Mouse (Mus musculus): ENCODE measurements around the gene Tenm2. TPM values are rescaled to one million over a fixed set of nuclear protein-coding genes. Genes with fewer than 3 reads are reported as not detected.
A peak's percentile ranks its signal among the peaks of the same experiment; 100 is the strongest.

Gene Tenm2
- polyA plus RNA-seq, 1 experiment from 2014 or later, result 1.8 TPM

- 82% methylated on average over 10 of the region's 10 CpGs for WGBS
- Histone ChIP-seq H3K4me3 (no peak overlapping the region), H3K27ac (no peak overlapping the region), H3K27me3 (ENCODE audit: poor library complexity, severe bottlenecking) (peaks cover 37% of the 10 kb centered on the region), H3K36me3 (replicated peaks) (no peaks in the 10 kb centered on the region), H3K9me3 (no peaks in the 10 kb centered on the region), H3K4me1 (peaks cover 29% of the 10 kb centered on the region)
- no peak for DNase-seq (ENCODE audit: extremely low spot score, low spot score)
These were observed 1195.1 kb downstream of the Tenm2 start for GRCm38 (mm10) chr11:36040508-36041233.

- H3K9me3 ChIP-seq, result no peaks in the 10 kb centered on the region
- WGBS, result 87% methylated on average over 10 of the region's 10 CpGs
- H3K4me1 ChIP-seq, result peaks cover 29% of the 10 kb centered on the region
- no peak overlapping the region for H3K27ac ChIP-seq
- DNase-seq (ENCODE audit: extremely low spot score, low spot score), result no peak
- no peaks in the 10 kb centered on the region for H3K36me3 ChIP-seq (replicated peaks)
- no peak overlapping the region for H3K4me3 ChIP-seq
- H3K27me3 ChIP-seq (ENCODE audit: poor library complexity, severe bottlenecking), result peaks cover 34% of the 10 kb centered on the region
These were observed 1195.9 kb downstream of the Tenm2 start for GRCm38 (mm10) chr11:36039825-36040224.

GRCm38 (mm10) chr11:36038386-36038785, 1197.4 kb downstream of the Tenm2 start:
- DNase-seq (ENCODE audit: extremely low spot score, low spot score), result no peak
- WGBS, result 65% methylated on average over 3 of the region's 3 CpGs
- Histone ChIP-seq H3K9me3 (no peaks in the 10 kb centered on the region), H3K4me3 (no peak overlapping the region), H3K27me3 (ENCODE audit: poor library complexity, severe bottlenecking) (0 out of 2 replicates have a peak, but pooled peaks cover 19% of the 10 kb centered on the region), H3K27ac (no peak overlapping the region), H3K4me1 (peaks cover 29% of the 10 kb centered on the region), H3K36me3 (replicated peaks) (no peaks in the 10 kb centered on the region)

GRCm38 (mm10) chr11:36037311-36037710, 1198.5 kb downstream of the Tenm2 start:
- 0 out of 2 replicates have a peak, but pooled peaks cover 18% of the 10 kb centered on the region for H3K27me3 ChIP-seq (ENCODE audit: poor library complexity, severe bottlenecking)
- 75% methylated on average over 4 of the region's 4 CpGs for WGBS
- H3K4me1 ChIP-seq, result peaks cover 32% of the 10 kb centered on the region
- no peak overlapping the region for H3K4me3 ChIP-seq
- H3K27ac ChIP-seq, result no peak overlapping the region
- DNase-seq (ENCODE audit: extremely low spot score, low spot score), result no peak
- no peaks in the 10 kb centered on the region for H3K36me3 ChIP-seq (replicated peaks)
- H3K9me3 ChIP-seq, result no peaks in the 10 kb centered on the region

GRCm38 (mm10) chr11:36036061-36036695, 1199.6 kb downstream of the Tenm2 start:
- H3K36me3 ChIP-seq (replicated peaks), result no peaks in the 10 kb centered on the region
- DNase-seq (ENCODE audit: extremely low spot score, low spot score), result no peak
- WGBS, result 64% methylated on average over 7 of the region's 7 CpGs

GRCm38 (mm10) chr11:36031751-36032150, 1204.0 kb downstream of the Tenm2 start:
- Histone ChIP-seq H3K4me3 (no peak overlapping the region), H3K9me3 (no peaks in the 10 kb centered on the region), H3K27me3 (ENCODE audit: poor library complexity, severe bottlenecking) (0 out of 2 replicates have a peak, but pooled peaks cover 4% of the 10 kb centered on the region), H3K27ac (no peak overlapping the region), H3K36me3 (replicated peaks) (no peaks in the 10 kb centered on the region), H3K4me1 (peaks cover 25% of the 10 kb centered on the region)
- WGBS, result 41% methylated on average over 9 of the region's 9 CpGs
- DNase-seq (ENCODE audit: extremely low spot score, low spot score), result no peak

More at GRCm38 (mm10) chr11:36036061-36036695, 1199.6 kb downstream of the Tenm2 start:
- Histone ChIP-seq H3K27ac (no peak overlapping the region), H3K9me3 (no peaks in the 10 kb centered on the region), H3K27me3 (ENCODE audit: poor library complexity, severe bottlenecking) (0 out of 2 replicates have a peak, but pooled peaks cover 18% of the 10 kb centered on the region), H3K4me1 (peaks cover 43% of the 10 kb centered on the region), H3K4me3 (no peak overlapping the region)

- Histone ChIP-seq H3K4me3 (no peak overlapping the region), H3K27ac (no peak overlapping the region), H3K9me3 (peaks cover 8% of the 10 kb centered on the region; the same call in 1 of the 2 replicates), H3K36me3 (replicated peaks) (peaks cover 14% of the 10 kb centered on the region; the same call in 1 of the 2 replicates), H3K27me3 (ENCODE audit: poor library complexity, severe bottlenecking) (no peaks in the 10 kb centered on the region), H3K4me1 (no peaks in the 10 kb centered on the region)
- DNase-seq (ENCODE audit: extremely low spot score, low spot score), result no peak
- WGBS, result 74% methylated on average over 3 of the region's 3 CpGs
These were observed 1215.8 kb downstream of the Tenm2 start for GRCm38 (mm10) chr11:36020009-36020408.

- Histone ChIP-seq H3K4me3 (no peak overlapping the region), H3K36me3 (replicated peaks) (no peaks in the 10 kb centered on the region), H3K4me1 (0 out of 2 replicates have a peak, but pooled peaks cover 6% of the 10 kb centered on the region), H3K27me3 (ENCODE audit: poor library complexity, severe bottlenecking) (no peaks in the 10 kb centered on the region), H3K27ac (no peak overlapping the region), H3K9me3 (no peaks in the 10 kb centered on the region)
- DNase-seq (ENCODE audit: extremely low spot score, low spot score), result no peak
- 92% methylated on average over 4 of the region's 4 CpGs for WGBS
These were observed 1222.6 kb downstream of the Tenm2 start for GRCm38 (mm10) chr11:36013179-36013578.

GRCm38 (mm10) chr11:36009281-36010208, 1226.2 kb downstream of the Tenm2 start:
- Histone ChIP-seq H3K27ac (no peak overlapping the region), H3K27me3 (ENCODE audit: poor library complexity, severe bottlenecking) (peaks cover 5% of the 10 kb centered on the region; the same call in 1 of the 2 replicates), H3K36me3 (replicated peaks) (no peaks in the 10 kb centered on the region), H3K9me3 (no peaks in the 10 kb centered on the region), H3K4me3 (no peak overlapping the region), H3K4me1 (0 out of 2 replicates have a peak, but pooled peaks cover 6% of the 10 kb centered on the region)
- no peak for DNase-seq (ENCODE audit: extremely low spot score, low spot score)
- WGBS, result 78% methylated on average over 11 of the region's 11 CpGs

GRCm38 (mm10) chr11:36002900-36003299, 1232.9 kb downstream of the Tenm2 start:
- 52% methylated on average over 4 of the region's 4 CpGs for WGBS
- Histone ChIP-seq H3K4me1 (peaks cover 30% of the 10 kb centered on the region), H3K4me3 (no peak overlapping the region), H3K27me3 (ENCODE audit: poor library complexity, severe bottlenecking) (peaks cover 29% of the 10 kb centered on the region), H3K36me3 (replicated peaks) (no peaks in the 10 kb centered on the region), H3K27ac (no peak overlapping the region), H3K9me3 (no peaks in the 10 kb centered on the region)
- no peak for DNase-seq (ENCODE audit: extremely low spot score, low spot score)

GRCm38 (mm10) chr11:36001282-36001970, 1234.3 kb downstream of the Tenm2 start:
- H3K27ac ChIP-seq, result peak overlapping the region; percentile 70
- no peaks in the 10 kb centered on the region for H3K9me3 ChIP-seq
- peaks cover 30% of the 10 kb centered on the region for H3K4me1 ChIP-seq
- 7% methylated on average over 28 of the region's 28 CpGs for WGBS
- peaks cover 29% of the 10 kb centered on the region for H3K27me3 ChIP-seq (ENCODE audit: poor library complexity, severe bottlenecking)
- H3K4me3 ChIP-seq, result peak overlapping the region; percentile 43
- H3K36me3 ChIP-seq (replicated peaks), result no peaks in the 10 kb centered on the region
- peak; percentile 94 for DNase-seq (ENCODE audit: extremely low spot score, low spot score)

Data from forebrain, embryonic 10.5 days (tissue).